Mouse (Mus musculus) cortical plate, adult 2 months (tissue): ENCODE measurements around the gene Rep15. TPM values are rescaled to one million over a fixed set of nuclear protein-coding genes. Genes with fewer than 3 reads are reported as not detected.

Experiments used
- H3K27ac ChIP-seq: fragments of 200-500 bp; 2 replicates; pipeline ENCODE4 v1.5.1; 2012; ENCODE audit warnings: low read length, control low read depth, inconsistent platforms; ENCODE audit not compliant: insufficient read depth
- H3K4me1 ChIP-seq: fragments of 200-500 bp; 2 replicates; pipeline ENCODE4 v1.6.1; 2011; ENCODE audit warnings: low read length; ENCODE audit not compliant: control insufficient read depth, insufficient read depth
- H3K4me3 ChIP-seq: fragments of 200-500 bp; 2 replicates; pipeline ENCODE4 v1.5.1; 2011; ENCODE audit warnings: mild to moderate bottlenecking, low read length, control low read depth; ENCODE audit not compliant: insufficient read depth
- CTCF ChIP-seq: fragments of 200-500 bp; IDR thresholded peaks from 2 replicates; pipeline ENCODE4 v1.5.1; 2011; ENCODE audit warnings: mild to moderate bottlenecking, control low read depth, low read length; ENCODE audit not compliant: insufficient read depth; ENCODE audit errors: extremely low read depth
- POLR2A ChIP-seq: fragments of 200-500 bp; IDR thresholded peaks from 2 replicates; pipeline ENCODE4 v1.6.1; 2011; ENCODE audit warnings: mild to moderate bottlenecking, low read length, control low read depth; ENCODE audit not compliant: insufficient read depth; ENCODE audit errors: extremely low read depth
- polyA plus RNA-seq: library from polyadenylated mRNA; depleted of rRNA; stranded (reverse); fragments of >200 nt; gene quantifications from 2 replicates; pipeline ENCODE4 v1.2.3, GENCODE M21; 2012

Rep15 gene
- polyA plus RNA-seq, 1 experiment, result 1.5 TPM

- Histone ChIP-seq H3K4me1 (no peaks in the 10 kb centered on the region), H3K4me3 (no peak overlapping the region), H3K27ac (no peak overlapping the region)
- no peak for TF ChIP-seq POLR2A
- no peak for TF ChIP-seq CTCF
These were observed 21.4 kb upstream of the Rep15 start for GRCm38 (mm10) chr6:147010811-147011520.

- Histone ChIP-seq H3K4me1 (no peaks in the 10 kb centered on the region), H3K4me3 (no peak overlapping the region), H3K27ac (no peak overlapping the region)
- TF ChIP-seq POLR2A (no peak), CTCF (no peak)
These were observed 20.8 kb upstream of the Rep15 start for GRCm38 (mm10) chr6:147011555-147011954.

- no peak overlapping the region for H3K4me3 ChIP-seq
- no peaks in the 10 kb centered on the region for H3K4me1 ChIP-seq
- TF ChIP-seq CTCF, result no peak
- TF ChIP-seq POLR2A, result no peak
- H3K27ac ChIP-seq, result no peak overlapping the region
These were observed 20.4 kb upstream of the Rep15 start for GRCm38 (mm10) chr6:147011977-147012376.

- Histone ChIP-seq H3K4me3 (no peak overlapping the region), H3K27ac (no peak overlapping the region), H3K4me1 (no peaks in the 10 kb centered on the region)
- TF ChIP-seq CTCF (peak; percentile 20; the same call in 1 of the 2 replicates), POLR2A (no peak)
These were observed 18.8 kb upstream of the Rep15 start for GRCm38 (mm10) chr6:147013546-147013945.

- H3K4me1 ChIP-seq, result no peaks in the 10 kb centered on the region
- H3K27ac ChIP-seq, result no peak overlapping the region
These were observed 14.5 kb upstream of the Rep15 start for GRCm38 (mm10) chr6:147017906-147018305.

GRCm38 (mm10) chr6:147018364-147018763 lies 14.0 kb upstream of the Rep15 start:
- TF ChIP-seq CTCF, result no peak
- no peak overlapping the region for H3K4me3 ChIP-seq

More at GRCm38 (mm10) chr6:147017906-147018305, 14.5 kb upstream of the Rep15 start:
- TF ChIP-seq POLR2A, result no peak
- no peak for TF ChIP-seq CTCF
- H3K4me3 ChIP-seq, result no peak overlapping the region

GRCm38 (mm10) chr6:147021181-147021580 lies 11.2 kb upstream of the Rep15 start:
- no peak overlapping the region for H3K27ac ChIP-seq
- no peaks in the 10 kb centered on the region for H3K4me1 ChIP-seq
- no peak overlapping the region for H3K4me3 ChIP-seq
- no peak for TF ChIP-seq POLR2A

More at GRCm38 (mm10) chr6:147018364-147018763, 14.0 kb upstream of the Rep15 start:
- Histone ChIP-seq H3K27ac (no peak overlapping the region), H3K4me1 (no peaks in the 10 kb centered on the region)

- no peak overlapping the region for H3K4me3 ChIP-seq
- no peak overlapping the region for H3K27ac ChIP-seq
- TF ChIP-seq CTCF, result no peak
- no peak for TF ChIP-seq POLR2A
- no peaks in the 10 kb centered on the region for H3K4me1 ChIP-seq
These were observed 9.8 kb upstream of the Rep15 start for GRCm38 (mm10) chr6:147022375-147023132.

GRCm38 (mm10) chr6:147023133-147023395 lies 9.3 kb upstream of the Rep15 start:
- Histone ChIP-seq H3K4me1 (no peaks in the 10 kb centered on the region), H3K4me3 (no peak overlapping the region), H3K27ac (no peak overlapping the region)
- no peak for TF ChIP-seq POLR2A
- TF ChIP-seq CTCF, result no peak

- no peak overlapping the region for H3K4me3 ChIP-seq
- H3K27ac ChIP-seq, result no peak overlapping the region
- no peaks in the 10 kb centered on the region for H3K4me1 ChIP-seq
- no peak for TF ChIP-seq CTCF
- no peak for TF ChIP-seq POLR2A
These were observed 8.8 kb upstream of the Rep15 start for GRCm38 (mm10) chr6:147023568-147023967.
